Mouse (Mus musculus): ENCODE results near the gene 3425401B19Rik.

- TF ChIP-seq CTCF (IDR thresholded peaks at IDR 0.05; ENCODE audit: control insufficient read depth, insufficient read depth, insufficient read length) = no peak
- TF ChIP-seq USF1 (IDR thresholded peaks at IDR 0.05; ENCODE audit: low read depth) = no peak
- no peak for TF ChIP-seq MYOG (IDR thresholded peaks at IDR 0.05; ENCODE audit: control insufficient read depth, extremely low read depth, insufficient read length)
- no peak for TF ChIP-seq CEBPB (IDR thresholded peaks at IDR 0.05; ENCODE audit: low read depth)
- no peak for TF ChIP-seq FOSL1 (IDR thresholded peaks at IDR 0.05; ENCODE audit: insufficient read depth, low read length, poor library complexity, severe bottlenecking)
These were observed 373 bp downstream of the 3425401B19Rik start for GRCm38 (mm10) chr14:32684735-32685105.

Data from C2C12 (cell line).